Mouse (Mus musculus) liver, adult 2 months (tissue): ENCODE measurements around the gene Gfod1.

Experiments
- CTCF ChIP-seq: fragments of 200-500 bp; IDR thresholded peaks from 2 replicates; pipeline ENCODE4 v1.5.1; 2011; ENCODE audit warnings: low read depth, low read length, control low read depth
- POLR2A ChIP-seq: fragments of 200-500 bp; IDR thresholded peaks from 2 replicates; pipeline ENCODE4 v1.6.1; 2011; ENCODE audit warnings: low read length, control low read depth; ENCODE audit not compliant: insufficient read depth; ENCODE audit errors: extremely low read depth

- TF ChIP-seq CTCF (no peak), POLR2A (no peak)
Observed at GRCm38 (mm10) chr13:43289076-43289475, 14.9 kb downstream of the Gfod1 start.
